Mouse (Mus musculus) hindbrain, embryonic 14.5 days (tissue): ENCODE measurements around the gene Sh3glb2. TPM values are rescaled to one million over a fixed set of nuclear protein-coding genes. Genes with fewer than 3 reads are reported as not detected.

Experiments
- ATAC-seq: fragments of 200-750 bp; cut with Nextera tagmentation; 2 replicates; pipeline ENCODE4 v1.8.0; 2017; ENCODE audit warnings: moderate number of reproducible peaks, mild to moderate bottlenecking, moderate TSS enrichment, moderate library complexity; ENCODE audit not compliant: low FRiP score
- DNase-seq: peaks from one replicate; pipeline ENCODE4 v3.0.0-alpha.2; 2015; ENCODE audit warnings: low spot score
- H3K27ac ChIP-seq: fragments of 300-500 bp; sonication (generic); 2 replicates; pipeline ENCODE4 v1.5.1; 2014; ENCODE audit warnings: mild to moderate bottlenecking, moderate library complexity
- H3K27me3 ChIP-seq: fragments of 300-500 bp; sonication (generic); 2 replicates; pipeline ENCODE4 v1.6.1; 2014; ENCODE audit warnings: mild to moderate bottlenecking, low read length, mixed read lengths; ENCODE audit not compliant: control insufficient read depth, insufficient read depth
- H3K36me3 ChIP-seq: fragments of 300-500 bp; sonication (generic); replicated peaks from 2 replicates; pipeline ENCODE4 v1.6.1; 2014; ENCODE audit not compliant: control insufficient read depth, insufficient read depth
- H3K4me1 ChIP-seq: fragments of 300-500 bp; sonication (generic); replicated peaks from 2 replicates; pipeline ENCODE4 v1.6.1; 2014; ENCODE audit warnings: antibody characterized with exemption, low read length, mixed read lengths; ENCODE audit not compliant: control insufficient read depth, insufficient read depth
- H3K4me2 ChIP-seq: fragments of 300-500 bp; sonication (generic); replicated peaks from 2 replicates; pipeline ENCODE4 v1.6.1; 2014; ENCODE audit warnings: mild to moderate bottlenecking, moderate library complexity
- H3K4me3 ChIP-seq: fragments of 300-500 bp; sonication (generic); replicated peaks from 2 replicates; pipeline ENCODE4 v1.5.1; 2014; ENCODE audit warnings: mild to moderate bottlenecking, low read length
- H3K9ac ChIP-seq: fragments of 300-500 bp; sonication (generic); 2 replicates; pipeline ENCODE4 v1.6.1; 2014
- H3K9me3 ChIP-seq: fragments of 300-500 bp; sonication (generic); 2 replicates; pipeline ENCODE4 v1.6.1; 2016; ENCODE audit warnings: low read length; ENCODE audit not compliant: control insufficient read depth
- WGBS: fragments of 180-500 bp; shearing (Covaris S2); extraction: QIAGEN DNeasy Blood & Tissue Kit; methylation state at CpG from one replicate; pipeline ENCODE4 v1.1.7; 2014; 5-methylcytosine and 5-hydroxymethylcytosine counted together
- polyA plus RNA-seq: library from polyadenylated mRNA; unstranded; fragments of >200 nt; fragmentation: Nextera tagmentation; extraction: Ambion mirVana; gene quantifications from 2 replicates; pipeline ENCODE4 v1.2.1, GENCODE M21; 2014

The Sh3glb2 gene
- polyA plus RNA-seq, 1 experiment from 2014 or later, result 143 TPM

- WGBS, result 92% methylated on average over 4 of the region's 4 CpGs
- no peak overlapping the region for H3K27ac ChIP-seq
- peaks cover 33% of the 10 kb centered on the region for H3K36me3 ChIP-seq
- H3K27me3 ChIP-seq, result no peaks in the 10 kb centered on the region
- H3K4me2 ChIP-seq, result no peak overlapping the region
- H3K4me3 ChIP-seq, result no peak overlapping the region
- no peaks in the 10 kb centered on the region for H3K9me3 ChIP-seq
- DNase-seq (no peak), ATAC-seq (no peak)
- H3K4me1 ChIP-seq, result no peaks in the 10 kb centered on the region
- no peak overlapping the region for H3K9ac ChIP-seq
These were observed 26.5 kb upstream of the Sh3glb2 start for GRCm38 (mm10) chr2:30385591-30385990.

DNA sequence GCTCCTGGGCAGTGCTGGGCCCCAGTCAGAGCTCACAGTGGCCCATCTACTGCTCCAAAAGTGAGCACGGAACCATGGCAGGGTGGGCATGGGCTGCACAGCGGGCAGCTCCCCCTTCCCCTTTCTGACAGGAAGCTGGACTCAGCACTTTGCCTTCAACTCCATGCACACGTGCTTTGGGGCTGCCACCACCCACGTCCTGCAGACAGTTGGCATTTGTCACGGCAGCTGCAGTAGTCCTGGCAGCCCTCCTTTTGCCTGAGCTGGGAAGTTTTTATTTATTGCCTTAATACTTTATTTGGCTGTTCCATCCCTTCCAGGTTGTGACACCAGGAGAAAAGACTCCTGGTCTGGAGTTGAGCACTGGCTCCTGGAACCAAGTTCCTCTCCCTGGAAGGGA is 25.7 kb upstream of the Sh3glb2 start:
- Histone ChIP-seq H3K4me1 (no peaks in the 10 kb centered on the region), H3K36me3 (peaks cover 41% of the 10 kb centered on the region), H3K27me3 (no peaks in the 10 kb centered on the region), H3K9ac (no peak overlapping the region), H3K4me2 (no peak overlapping the region), H3K27ac (no peak overlapping the region), H3K4me3 (no peak overlapping the region), H3K9me3 (no peaks in the 10 kb centered on the region)
- no peak for ATAC-seq
- DNase-seq, result no peak
- 83% methylated on average over 5 of the region's 5 CpGs for WGBS

DNA sequence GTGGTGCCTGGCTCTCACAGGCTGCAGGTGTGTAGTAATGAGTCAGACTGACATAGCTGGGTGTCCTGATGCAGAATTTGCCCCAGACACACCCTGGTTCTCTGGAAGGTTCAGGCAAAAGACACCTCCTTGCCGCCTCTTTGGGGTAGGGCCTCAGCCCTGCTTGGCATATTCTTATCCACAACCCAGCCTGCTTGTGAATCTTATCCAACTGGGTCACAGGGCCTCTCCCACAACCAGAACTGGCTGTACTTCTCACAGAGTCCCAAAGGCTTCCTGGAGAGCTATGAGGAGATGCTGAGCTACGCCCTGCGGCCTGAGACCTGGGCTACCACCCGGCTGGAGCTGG is 22.2 kb upstream of the Sh3glb2 start:
- WGBS, result 99% methylated on average over 4 of the region's 4 CpGs
- H3K4me1 ChIP-seq, result no peaks in the 10 kb centered on the region
- no peaks in the 10 kb centered on the region for H3K9me3 ChIP-seq
- no peak overlapping the region for H3K4me3 ChIP-seq
- H3K4me2 ChIP-seq, result no peak overlapping the region
- H3K36me3 ChIP-seq, result peaks cover 76% of the 10 kb centered on the region
- DNase-seq, result no peak
- no peak overlapping the region for H3K27ac ChIP-seq
- no peak for ATAC-seq
- no peak overlapping the region for H3K9ac ChIP-seq
- H3K27me3 ChIP-seq, result no peaks in the 10 kb centered on the region

GRCm38 (mm10) chr2:30380564-30381376 is 21.6 kb upstream of the Sh3glb2 start:
- no peak overlapping the region for H3K4me2 ChIP-seq
- peaks cover 79% of the 10 kb centered on the region for H3K36me3 ChIP-seq
- DNase-seq (no peak), ATAC-seq (no peak)
- no peak overlapping the region for H3K27ac ChIP-seq
- H3K9me3 ChIP-seq, result no peaks in the 10 kb centered on the region
- H3K4me3 ChIP-seq, result no peak overlapping the region
- no peaks in the 10 kb centered on the region for H3K4me1 ChIP-seq
- 93% methylated on average over 10 of the region's 10 CpGs for WGBS
- H3K27me3 ChIP-seq, result no peaks in the 10 kb centered on the region
- H3K9ac ChIP-seq, result no peak overlapping the region

- no peaks in the 10 kb centered on the region for H3K27me3 ChIP-seq
- no peak overlapping the region for H3K27ac ChIP-seq
- H3K36me3 ChIP-seq, result peaks cover 92% of the 10 kb centered on the region
These were observed 20.2 kb upstream of the Sh3glb2 start for GRCm38 (mm10) chr2:30379307-30379706.

GRCm38 (mm10) chr2:30377721-30378120 is 18.6 kb upstream of the Sh3glb2 start:
- H3K9me3 ChIP-seq, result no peaks in the 10 kb centered on the region
- H3K36me3 ChIP-seq, result peaks cover 98% of the 10 kb centered on the region
- H3K27me3 ChIP-seq, result no peaks in the 10 kb centered on the region
- WGBS, result 87% methylated on average over 5 of the region's 5 CpGs
- H3K4me1 ChIP-seq, result no peaks in the 10 kb centered on the region
- no peak overlapping the region for H3K4me2 ChIP-seq
- H3K27ac ChIP-seq, result no peak overlapping the region
- H3K9ac ChIP-seq, result no peak overlapping the region
- no peak for DNase-seq
- no peak for ATAC-seq
- H3K4me3 ChIP-seq, result no peak overlapping the region

More at GRCm38 (mm10) chr2:30379307-30379706, 20.2 kb upstream of the Sh3glb2 start:
- ATAC-seq, result no peak
- Histone ChIP-seq H3K4me1 (no peaks in the 10 kb centered on the region), H3K9me3 (no peaks in the 10 kb centered on the region), H3K4me2 (no peak overlapping the region), H3K4me3 (no peak overlapping the region), H3K9ac (no peak overlapping the region)
- DNase-seq, result no peak
- WGBS, result 93% methylated on average over 7 of the region's 7 CpGs

DNA sequence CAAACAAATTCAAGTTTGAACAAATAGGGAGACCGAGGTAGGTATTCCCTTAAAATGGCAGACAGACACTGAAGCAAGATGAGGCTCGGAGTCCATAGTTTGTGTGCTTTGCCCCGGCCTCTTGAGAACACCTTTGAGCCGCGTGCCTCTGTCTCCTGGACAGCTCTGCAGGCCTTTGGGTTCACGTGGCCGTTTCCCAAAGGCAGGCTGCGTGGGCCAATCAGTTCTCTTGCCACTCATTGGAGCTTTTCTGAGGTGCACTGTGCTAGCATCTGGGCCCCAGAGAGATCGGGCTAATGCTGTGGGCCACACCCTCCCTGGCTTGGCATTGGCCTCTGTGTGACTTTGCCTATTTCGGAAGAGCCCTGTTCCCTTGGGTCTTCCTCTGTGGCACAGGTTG is 16.8 kb upstream of the Sh3glb2 start:
- Histone ChIP-seq H3K4me1 (no peaks in the 10 kb centered on the region), H3K36me3 (peaks cover 99% of the 10 kb centered on the region), H3K4me2 (no peak overlapping the region), H3K27me3 (no peaks in the 10 kb centered on the region), H3K4me3 (no peak overlapping the region), H3K9me3 (no peaks in the 10 kb centered on the region), H3K27ac (no peak overlapping the region), H3K9ac (no peak overlapping the region)
- 93% methylated on average over 10 of the region's 10 CpGs for WGBS
- ATAC-seq, result no peak
- DNase-seq, result no peak

GRCm38 (mm10) chr2:30372726-30373125 is 13.6 kb upstream of the Sh3glb2 start:
- Histone ChIP-seq H3K36me3 (peaks cover 99% of the 10 kb centered on the region), H3K27me3 (no peaks in the 10 kb centered on the region), H3K9ac (no peak overlapping the region), H3K4me3 (no peak overlapping the region), H3K9me3 (no peaks in the 10 kb centered on the region), H3K4me1 (no peaks in the 10 kb centered on the region), H3K27ac (no peak overlapping the region), H3K4me2 (no peak overlapping the region)
- no peak for DNase-seq
- ATAC-seq, result no peak
- WGBS, result 96% methylated on average over 5 of the region's 5 CpGs

- peaks cover 96% of the 10 kb centered on the region for H3K36me3 ChIP-seq
- H3K4me1 ChIP-seq, result no peaks in the 10 kb centered on the region
- no peak for ATAC-seq
- H3K9me3 ChIP-seq, result no peaks in the 10 kb centered on the region
- no peak for DNase-seq
- H3K27me3 ChIP-seq, result no peaks in the 10 kb centered on the region
- H3K9ac ChIP-seq, result no peak overlapping the region
- no peak overlapping the region for H3K27ac ChIP-seq
- H3K4me3 ChIP-seq, result no peak overlapping the region
- WGBS, result 98% methylated on average over 8 of the region's 8 CpGs
- no peak overlapping the region for H3K4me2 ChIP-seq
These were observed 12.4 kb upstream of the Sh3glb2 start for GRCm38 (mm10) chr2:30371544-30371943.

- WGBS, result 71% methylated on average over 5 of the region's 5 CpGs
- Histone ChIP-seq H3K9me3 (no peaks in the 10 kb centered on the region), H3K36me3 (peaks cover 46% of the 10 kb centered on the region), H3K27ac (no peak overlapping the region), H3K4me3 (no peak overlapping the region), H3K4me1 (peaks cover 14% of the 10 kb centered on the region), H3K27me3 (no peaks in the 10 kb centered on the region), H3K9ac (no peak overlapping the region), H3K4me2 (no peak overlapping the region)
- DNase-seq (no peak), ATAC-seq (no peak)
These were observed 7.1 kb upstream of the Sh3glb2 start for GRCm38 (mm10) chr2:30366203-30366602.
